Comparison of ENCODE assay signal across 8 mouse cellular contexts in the genomic region with DNA sequence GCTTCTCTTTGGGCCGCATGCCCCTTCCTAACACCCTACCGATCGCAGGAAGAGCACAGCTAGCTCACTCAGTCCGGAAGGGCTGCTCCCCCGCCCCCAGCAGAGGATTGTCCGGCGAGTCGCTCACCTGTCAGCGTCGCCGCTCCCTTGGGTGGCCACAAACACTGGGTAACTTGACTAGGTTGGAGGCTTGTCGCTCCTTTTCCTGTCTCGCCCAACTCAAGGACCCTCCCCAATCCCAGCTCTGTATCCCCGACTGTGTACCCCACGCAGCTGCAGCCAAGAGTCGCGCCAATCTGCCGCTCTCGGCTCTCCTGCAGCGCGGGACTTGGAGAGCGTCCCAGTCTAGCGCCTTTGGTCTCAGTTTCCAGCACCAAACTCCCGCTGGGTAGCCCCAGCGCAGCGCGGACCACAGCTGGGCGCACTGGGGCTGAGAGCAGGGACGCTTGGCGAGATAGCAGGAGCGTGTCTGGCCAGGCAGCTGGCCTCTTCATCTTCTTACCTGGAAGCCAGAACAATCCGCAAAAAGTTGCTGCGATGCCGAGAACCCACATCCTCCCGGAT. TPM values are rescaled to one million over a fixed set of nuclear protein-coding genes. Genes with fewer than 3 reads are reported as not detected.
DNase-seq lines count a peak whose midpoint lies in the region; ATAC-seq and TF ChIP-seq lines count a peak whose summit lies in the region.

No protein-coding gene starts in this region.

- H3K27me3 ChIP-seq in megakaryocyte, embryonic 14.5 days (replicated peaks): peaks cover 46% of the 10 kb centered on the region
- peaks cover 21% of the 10 kb centered on the region for H3K27me3 ChIP-seq in embryonic facial prominence, embryonic 11.5 days (ENCODE audit: control insufficient read depth, insufficient read depth, low read length)
- H3K27me3 ChIP-seq in heart, postnatal 0 days (ENCODE audit: control insufficient read depth, insufficient read depth, low read length): peaks cover 46% of the 10 kb centered on the region
- peaks cover 9% of the 10 kb centered on the region; the same call in 1 of the 2 replicates for H3K27me3 ChIP-seq in stomach, postnatal 0 days (ENCODE audit: control insufficient read depth, insufficient read depth, low read length)

- no peak overlapping the region for H3K27ac ChIP-seq in embryonic facial prominence, embryonic 11.5 days (replicated peaks; ENCODE audit: low read depth, low read length)
- no peak overlapping the region for H3K27ac ChIP-seq in heart, postnatal 0 days (ENCODE audit: low read depth)
- H3K27ac ChIP-seq in stomach, postnatal 0 days (replicated peaks): no peak overlapping the region

- DNase-seq in embryonic facial prominence, embryonic 11.5 days (ENCODE audit: low spot score): peak; percentile 55
- DNase-seq in heart, postnatal 0 days (ENCODE audit: low spot score): no peak
- DNase-seq in layer of hippocampus, postnatal 36 days: peak; percentile 48 to 51
- peak; percentile 41 for DNase-seq in mesoderm, embryonic 11.5 days (ENCODE audit: low read depth, low spot score)
- DNase-seq in stomach, postnatal 0 days (ENCODE audit: low spot score): peak; percentile 21
- DNase-seq in spleen, adult 12 weeks (ENCODE audit: low spot score): no peak

- H3K4me3 ChIP-seq in megakaryocyte, embryonic 14.5 days (replicated peaks): peak overlapping the region; percentile 82
- peak overlapping the region; percentile 50 for H3K4me3 ChIP-seq in embryonic facial prominence, embryonic 11.5 days (ENCODE audit: low read depth, low read length)
- H3K4me3 ChIP-seq in heart, postnatal 0 days (ENCODE audit: low read depth, low read length): peak overlapping the region; percentile 48
- peak overlapping the region; percentile 40 for H3K4me3 ChIP-seq in stomach, postnatal 0 days (ENCODE audit: low read depth, low read length)

- no peak for TF ChIP-seq EP300 in heart, postnatal 0 days (IDR thresholded peaks at IDR 0.05; ENCODE audit: low read depth)
- no peak for TF ChIP-seq EP300 in stomach, postnatal 0 days (optimal IDR thresholded peaks at IDR 0.05)

- H3K4me2 ChIP-seq in embryonic facial prominence, embryonic 11.5 days (ENCODE audit: low read depth, low read length): peak overlapping the region; percentile 92
- peak overlapping the region; percentile 84 for H3K4me2 ChIP-seq in heart, postnatal 0 days (ENCODE audit: low read depth, low read length)
- peak overlapping the region; percentile 78 for H3K4me2 ChIP-seq in stomach, postnatal 0 days (replicated peaks; ENCODE audit: low read depth)

- under 1% methylated on average over 35 of the region's 35 CpGs for WGBS in embryonic facial prominence, embryonic 11.5 days
- under 1% methylated on average over 35 of the region's 35 CpGs for WGBS in heart, postnatal 0 days
- under 1% methylated on average over 35 of the region's 35 CpGs for WGBS in stomach, postnatal 0 days

- peaks cover 21% of the 10 kb centered on the region for H3K4me1 ChIP-seq in megakaryocyte, embryonic 14.5 days
- peaks cover 2% of the 10 kb centered on the region; the same call in 1 of the 2 replicates for H3K4me1 ChIP-seq in embryonic facial prominence, embryonic 11.5 days (ENCODE audit: control insufficient read depth, insufficient read depth, low read length)
- H3K4me1 ChIP-seq in heart, postnatal 0 days (ENCODE audit: control insufficient read depth, insufficient read depth): peaks cover 4% of the 10 kb centered on the region; the same call in 1 of the 2 replicates
- 0 out of 2 replicates have a peak, but pooled peaks cover 3% of the 10 kb centered on the region for H3K4me1 ChIP-seq in stomach, postnatal 0 days (replicated peaks; ENCODE audit: control insufficient read depth, insufficient read depth)

- no peaks in the 10 kb centered on the region for H3K36me3 ChIP-seq in megakaryocyte, embryonic 14.5 days (replicated peaks; ENCODE audit: low read length)
- H3K36me3 ChIP-seq in embryonic facial prominence, embryonic 11.5 days (replicated peaks; ENCODE audit: control insufficient read depth, insufficient read depth, low read depth, low read length): no peaks in the 10 kb centered on the region
- no peaks in the 10 kb centered on the region for H3K36me3 ChIP-seq in heart, postnatal 0 days (replicated peaks; ENCODE audit: control insufficient read depth, insufficient read depth, low read length)
- H3K36me3 ChIP-seq in stomach, postnatal 0 days (ENCODE audit: control insufficient read depth, insufficient read depth, low read length): no peaks in the 10 kb centered on the region

- H3K9me3 ChIP-seq in megakaryocyte, embryonic 14.5 days: no peaks in the 10 kb centered on the region
- H3K9me3 ChIP-seq in embryonic facial prominence, embryonic 11.5 days (replicated peaks; ENCODE audit: control insufficient read depth, low read length): no peaks in the 10 kb centered on the region
- H3K9me3 ChIP-seq in heart, postnatal 0 days (replicated peaks; ENCODE audit: control insufficient read depth, low read length): no peaks in the 10 kb centered on the region
- no peaks in the 10 kb centered on the region for H3K9me3 ChIP-seq in stomach, postnatal 0 days (ENCODE audit: control insufficient read depth, low read length)

- ATAC-seq in megakaryocyte, adult 5-6 weeks (ENCODE audit: poor library complexity, severe bottlenecking): no peak
- peak; percentile 34 for ATAC-seq in embryonic facial prominence, embryonic 11.5 days (replicated peaks; ENCODE audit: insufficient number of reproducible peaks, low FRiP score, low TSS enrichment, low read depth)
- peak; percentile 58; the same call in 1 of the 2 replicates for ATAC-seq in heart, postnatal 0 days (ENCODE audit: insufficient read depth, low read depth)
- peak; percentile 32; the same call in 1 of the 2 replicates for ATAC-seq in stomach, postnatal 0 days (ENCODE audit: low FRiP score, low TSS enrichment)

- no peak for TF ChIP-seq CTCF in heart, postnatal 0 days (IDR thresholded peaks at IDR 0.05; ENCODE audit: low read depth)
- TF ChIP-seq CTCF in stomach, postnatal 0 days (IDR thresholded peaks at IDR 0.05; ENCODE audit: low read depth): no peak

- H3K9ac ChIP-seq in embryonic facial prominence, embryonic 11.5 days (replicated peaks; ENCODE audit: low read length): peak overlapping the region; percentile 19
- H3K9ac ChIP-seq in heart, postnatal 0 days (replicated peaks; ENCODE audit: low read depth, low read length): 0 out of 2 replicates have a peak overlapping the region, but pooled peaks have one; percentile 34
- H3K9ac ChIP-seq in stomach, postnatal 0 days (ENCODE audit: low read length): 0 out of 2 replicates have a peak overlapping the region, but pooled peaks have one; percentile 43

RNA-seq across cellular contexts. Expression of a gene that starts 1.5 kb away (rescaled TPM):
- polyA plus RNA-seq in megakaryocyte, embryonic 14.5 days (2012; ENCODE audit: insufficient read depth, low replicate concordance): 0.91 and 6.4 TPM in 2 replicates
- not detected in 2 replicates for total RNA-seq in megakaryocyte, adult 5-6 weeks (2015)
- total RNA-seq in megakaryocyte, adult 5-6 weeks (2017): not detected in 2 replicates
- polyA plus RNA-seq in embryonic facial prominence, embryonic 11.5 days (2014; fragmentation: Nextera tagmentation; extraction: Ambion mirVana): 8.2 and 11.7 TPM in 2 replicates
- total RNA-seq in heart, postnatal 0 days (2014; rRNA removed; ENCODE audit: low replicate concordance): 0.15 and 0.42 TPM in 2 replicates
- polyA plus RNA-seq in heart, postnatal 0 days (2015; fragmentation: Nextera tagmentation; extraction: Ambion mirVana): 0.55 and 1.4 TPM in 2 replicates
- 100 to 1,000 TPM in 1 of 2 experiments, 10 to 100 TPM in 1; 99.3 to 100 TPM for total RNA-seq in layer of hippocampus, postnatal 36 days (2021)
- polyA plus RNA-seq in stomach, postnatal 0 days (2015; fragmentation: Nextera tagmentation; extraction: Ambion mirVana): 0.79 and 1.2 TPM in 2 replicates

Comparison
In these comparisons a context has a peak if more than half of its experiments do, and no peak if none do; other contexts are left out.
1. DNase-seq: peak in embryonic facial prominence, embryonic 11.5 days (single experiment), layer of hippocampus, postnatal 36 days (2 of 2), mesoderm, embryonic 11.5 days (single experiment) and stomach, postnatal 0 days (single experiment); none in heart, postnatal 0 days (single experiment) and spleen, adult 12 weeks (single experiment).
2. Peak in every context shown above with its lines, with median percentiles within 50 percentile points of each other: H3K4me3 ChIP-seq, H3K4me2 ChIP-seq and H3K9ac ChIP-seq.